Mouse (Mus musculus) lung, postnatal 0 days (tissue): Measurements from ENCODE around the gene Gm20481. TPM values are rescaled to one million over a fixed set of nuclear protein-coding genes. Genes with fewer than 3 reads are reported as not detected.
"Not testable (repeated sequence)": the region's sequence is repeated elsewhere in the genome, so short reads cannot be mapped to it uniquely, and the experiment has no call there.

ENCODE experiments used
- ATAC-seq: fragments of 200-750 bp; cut with Nextera tagmentation; 2 replicates; pipeline ENCODE4 v1.8.0; 2017; ENCODE audit warnings: moderate library complexity
- DNase-seq: peaks from one replicate; pipeline ENCODE4 v3.0.0-alpha.2; 2016; ENCODE audit warnings: low spot score
- H3K27ac ChIP-seq: fragments of 300-500 bp; sonication (generic); 2 replicates; pipeline ENCODE4 v1.5.1; 2014; ENCODE audit warnings: antibody characterized with exemption, mild to moderate bottlenecking, low read length, mixed read lengths
- H3K27me3 ChIP-seq: fragments of 300-500 bp; sonication (generic); replicated peaks from 2 replicates; pipeline ENCODE4 v1.6.1; 2014; ENCODE audit warnings: low read length, mixed read lengths; ENCODE audit not compliant: insufficient read depth
- H3K36me3 ChIP-seq: fragments of 300-500 bp; sonication (generic); 2 replicates; pipeline ENCODE4 v1.6.1; 2014; ENCODE audit warnings: low read length, mixed read lengths; ENCODE audit not compliant: insufficient read depth
- H3K4me1 ChIP-seq: fragments of 300-500 bp; sonication (generic); 2 replicates; pipeline ENCODE4 v1.6.1; 2014; ENCODE audit warnings: antibody characterized with exemption, low read depth, low read length, mixed read lengths; ENCODE audit not compliant: insufficient read depth
- H3K4me2 ChIP-seq: fragments of 300-500 bp; sonication (generic); replicated peaks from 2 replicates; pipeline ENCODE4 v1.6.1; 2014; ENCODE audit warnings: low read depth, mild to moderate bottlenecking, low read length, moderate library complexity, mixed read lengths
- H3K4me3 ChIP-seq: fragments of 300-500 bp; sonication (generic); 2 replicates; pipeline ENCODE4 v1.5.1; 2014; ENCODE audit warnings: low read depth, low read length
- H3K9ac ChIP-seq: fragments of 300-500 bp; sonication (generic); replicated peaks from 2 replicates; pipeline ENCODE4 v1.6.1; 2014; ENCODE audit warnings: low read depth, mild to moderate bottlenecking
- H3K9me3 ChIP-seq: fragments of 300-500 bp; sonication (generic); 2 replicates; pipeline ENCODE4 v1.6.1; 2016; ENCODE audit warnings: low read length, mixed read lengths
- CTCF ChIP-seq: IDR thresholded peaks from 2 replicates; pipeline ENCODE4 v1.5.1; 2016; ENCODE audit warnings: antibody characterized with exemption, mild to moderate bottlenecking
- EP300 ChIP-seq: IDR thresholded peaks from 2 replicates; pipeline ENCODE4 v1.6.1; 2016; ENCODE audit warnings: antibody characterized with exemption, mild to moderate bottlenecking, control low read depth
- WGBS: fragments of 180-500 bp; shearing (Covaris S2); extraction: QIAGEN DNeasy Blood & Tissue Kit; methylation state at CpG from one replicate; pipeline ENCODE4 v1.1.7; 2014; 5-methylcytosine and 5-hydroxymethylcytosine counted together
- polyA plus RNA-seq: library from polyadenylated mRNA; unstranded; fragments of >200 nt; fragmentation: Nextera tagmentation; extraction: Ambion mirVana; gene quantifications from 2 replicates; pipeline ENCODE4 v1.2.1, GENCODE M21; 2015

The Gm20481 gene
- polyA plus RNA-seq, 1 experiment from 2014 or later, result not detected

DNA sequence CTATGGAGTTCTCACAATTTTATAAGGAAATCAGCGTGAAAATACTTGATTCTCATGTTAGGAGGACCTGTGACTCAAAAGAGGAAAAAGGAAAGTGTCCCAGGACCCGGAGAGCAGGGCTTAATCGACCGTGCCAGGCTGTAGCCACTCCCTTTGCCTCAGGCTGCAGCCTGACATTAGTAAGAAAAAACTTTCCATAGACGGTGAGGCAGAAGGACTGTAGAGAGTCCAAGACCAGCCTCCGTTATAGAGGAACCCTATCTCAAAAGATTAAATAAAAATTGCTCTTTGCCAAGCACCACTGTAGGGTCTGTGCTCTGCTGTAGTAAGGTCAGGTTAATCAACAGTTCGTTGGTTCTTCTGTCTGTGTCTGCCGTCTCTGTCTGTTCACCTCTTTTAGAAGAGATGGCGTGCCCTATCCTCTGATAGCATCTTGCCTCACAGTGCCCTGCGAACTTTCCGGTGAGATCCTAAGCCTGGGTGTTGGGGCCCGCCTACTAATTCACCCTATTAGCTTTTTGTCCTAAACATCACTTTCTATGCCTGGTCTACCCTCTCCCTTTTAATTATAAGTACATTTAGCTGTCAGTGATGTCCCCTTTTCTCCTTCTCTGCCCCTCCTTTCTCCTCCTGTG, 9.7 kb upstream of the Gm20481 start:
- WGBS, result 9% methylated on average over 12 of the region's 12 CpGs
- peak; percentile 84 for DNase-seq

DNA sequence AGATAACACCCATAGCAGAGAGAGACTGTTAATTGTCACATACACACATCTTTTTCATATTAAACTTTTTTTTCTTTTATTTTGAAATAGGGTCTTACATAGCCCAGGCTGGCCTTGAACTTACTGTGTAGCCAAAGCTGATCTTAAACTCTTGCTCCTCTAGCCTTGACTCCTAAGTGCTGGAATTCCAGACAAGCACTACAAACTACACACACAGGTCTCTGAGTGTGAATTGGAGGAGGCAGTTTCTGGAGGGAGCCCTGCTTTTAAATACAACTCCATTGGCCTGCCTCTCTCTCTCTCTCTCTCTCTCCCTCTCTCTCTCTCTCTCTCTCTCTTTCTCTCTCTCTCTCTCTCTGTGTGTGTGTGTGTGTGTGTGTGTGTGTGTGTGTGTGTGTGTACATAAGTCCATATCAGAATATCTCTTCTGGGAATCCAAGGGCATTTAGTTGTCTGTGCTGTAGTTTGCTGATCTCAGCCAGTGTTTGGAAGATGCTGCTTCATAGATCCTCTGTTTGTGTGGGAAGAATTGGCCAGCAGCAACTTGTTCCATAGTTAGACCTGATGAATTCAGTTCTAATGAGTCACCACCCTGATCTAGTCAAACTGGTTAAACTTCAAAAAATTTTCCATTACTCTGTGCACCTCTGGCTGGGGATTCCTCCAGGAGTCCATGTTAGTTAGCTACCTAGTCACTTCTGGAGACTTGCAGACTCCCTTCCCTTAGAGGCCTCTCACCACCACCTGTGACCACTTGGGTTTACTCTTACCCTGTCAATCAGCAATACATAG, 8.8 kb upstream of the Gm20481 start:
- H3K4me2 ChIP-seq, result no peak overlapping the region
- no peak overlapping the region for H3K9ac ChIP-seq
- no peak for TF ChIP-seq EP300
- no peak for TF ChIP-seq CTCF
- no peaks in the 10 kb centered on the region for H3K4me1 ChIP-seq
- ATAC-seq, result no peak
- no peaks in the 10 kb centered on the region for H3K9me3 ChIP-seq
- DNase-seq, result peak; percentile 67
- H3K27me3 ChIP-seq, result no peaks in the 10 kb centered on the region
- H3K4me3 ChIP-seq, result no peak overlapping the region
- no peaks in the 10 kb centered on the region for H3K36me3 ChIP-seq
- no peak overlapping the region for H3K27ac ChIP-seq

More for the DNA sequence above, 9.7 kb upstream of the Gm20481 start:
- H3K9ac ChIP-seq, result peak overlapping the region; percentile 48; the same call in 1 of the 2 replicates
- peak; percentile 16 for ATAC-seq
- H3K4me2 ChIP-seq, result peak overlapping the region; percentile 68
- H3K9me3 ChIP-seq, result no peaks in the 10 kb centered on the region
- TF ChIP-seq EP300 (no peak), CTCF (no peak)
- peak overlapping the region; percentile 57 for H3K4me3 ChIP-seq
- H3K27me3 ChIP-seq, result no peaks in the 10 kb centered on the region
- H3K4me1 ChIP-seq, result no peaks in the 10 kb centered on the region
- H3K36me3 ChIP-seq, result no peaks in the 10 kb centered on the region
- H3K27ac ChIP-seq, result peak overlapping the region; percentile 98

DNA sequence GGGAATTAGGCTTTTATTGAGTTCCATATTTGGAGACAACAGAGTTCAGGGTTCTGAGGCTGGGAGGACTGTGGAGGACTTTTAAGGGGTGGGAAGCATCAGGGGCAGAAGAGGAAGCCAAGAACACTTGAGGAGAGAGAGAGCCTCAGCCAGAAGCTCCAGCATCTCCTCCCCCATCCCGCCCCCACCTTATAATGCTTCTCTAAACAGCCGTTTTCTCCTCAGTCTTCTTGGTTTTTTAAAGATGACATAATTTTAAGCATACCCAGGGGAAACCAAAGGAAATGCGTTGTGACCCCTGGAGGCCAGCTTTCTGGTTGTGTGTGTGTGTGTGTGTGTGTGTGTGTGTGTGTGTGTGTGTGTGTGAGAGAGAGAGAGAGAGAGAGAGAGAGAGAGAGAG, 7.6 kb upstream of the Gm20481 start:
- Histone ChIP-seq H3K27ac (no peak overlapping the region), H3K4me3 (no peak overlapping the region), H3K9me3 (no peaks in the 10 kb centered on the region), H3K27me3 (no peaks in the 10 kb centered on the region), H3K9ac (no peak overlapping the region), H3K4me1 (no peaks in the 10 kb centered on the region), H3K4me2 (no peak overlapping the region), H3K36me3 (no peaks in the 10 kb centered on the region)
- ATAC-seq (no peak), DNase-seq (no peak)
- WGBS, result 27% methylated on average over 3 of the region's 3 CpGs
- no peak for TF ChIP-seq CTCF
- no peak for TF ChIP-seq EP300

DNA sequence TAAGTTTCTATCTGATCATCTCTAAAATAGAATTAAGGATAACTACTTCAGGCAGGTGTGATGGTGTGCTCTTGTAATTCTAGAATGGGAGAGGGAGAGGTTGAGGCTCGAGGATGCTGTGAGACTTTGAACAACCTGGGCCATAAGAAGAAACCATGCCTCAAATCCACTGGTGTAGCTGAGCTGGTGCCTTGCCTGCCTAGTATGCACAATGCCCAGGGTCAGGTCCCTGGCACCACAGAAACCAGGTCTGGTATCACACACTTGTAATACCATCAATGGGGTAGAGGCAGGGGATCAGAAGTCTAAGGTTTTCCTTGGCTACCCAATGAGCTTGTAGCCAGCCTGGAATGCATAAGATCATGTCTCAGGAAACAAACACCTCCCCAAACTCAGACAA, 6.9 kb upstream of the Gm20481 start:
- H3K36me3 ChIP-seq, result no peaks in the 10 kb centered on the region
- no peak overlapping the region for H3K27ac ChIP-seq
- ATAC-seq (no peak), DNase-seq (no peak)
- no peak overlapping the region for H3K9ac ChIP-seq
- H3K4me3 ChIP-seq, result no peak overlapping the region
- no peak for TF ChIP-seq EP300
- no peak for TF ChIP-seq CTCF
- H3K9me3 ChIP-seq, result no peaks in the 10 kb centered on the region
- WGBS, result 41% methylated on average over 1 of the region's 1 CpGs
- no peak overlapping the region for H3K4me2 ChIP-seq
- no peaks in the 10 kb centered on the region for H3K4me1 ChIP-seq
- H3K27me3 ChIP-seq, result no peaks in the 10 kb centered on the region

DNA sequence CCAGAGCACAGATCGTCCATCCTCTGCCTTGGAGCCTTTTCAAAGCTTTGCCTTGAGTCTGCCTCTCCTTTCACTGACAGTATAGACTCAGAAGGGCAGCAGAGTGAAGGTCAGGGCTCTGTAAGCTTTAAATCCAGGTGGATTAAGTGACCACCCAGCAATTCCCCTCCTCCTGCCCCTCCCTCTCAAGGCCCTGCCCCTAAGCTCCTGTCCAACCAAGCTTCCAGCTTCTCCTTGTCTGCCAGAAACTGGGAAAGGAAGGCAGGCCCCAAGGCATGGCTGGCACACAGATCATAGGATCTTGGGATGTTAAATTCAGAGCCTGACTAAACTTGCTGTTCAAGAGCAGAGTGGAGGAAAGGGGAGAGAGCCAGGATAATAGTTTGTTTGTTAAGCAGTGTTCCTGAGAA, 5.1 kb upstream of the Gm20481 start:
- H3K9me3 ChIP-seq, result no peaks in the 10 kb centered on the region
- ATAC-seq (no peak), DNase-seq (no peak)
- H3K36me3 ChIP-seq, result no peaks in the 10 kb centered on the region
- no peaks in the 10 kb centered on the region for H3K4me1 ChIP-seq
- H3K9ac ChIP-seq, result no peak overlapping the region
- no peak overlapping the region for H3K4me2 ChIP-seq
- WGBS, result 11% methylated on average over 1 of the region's 1 CpGs
- no peaks in the 10 kb centered on the region for H3K27me3 ChIP-seq
- H3K4me3 ChIP-seq, result no peak overlapping the region
- no peak overlapping the region for H3K27ac ChIP-seq
- no peak for TF ChIP-seq EP300
- TF ChIP-seq CTCF, result no peak

DNA sequence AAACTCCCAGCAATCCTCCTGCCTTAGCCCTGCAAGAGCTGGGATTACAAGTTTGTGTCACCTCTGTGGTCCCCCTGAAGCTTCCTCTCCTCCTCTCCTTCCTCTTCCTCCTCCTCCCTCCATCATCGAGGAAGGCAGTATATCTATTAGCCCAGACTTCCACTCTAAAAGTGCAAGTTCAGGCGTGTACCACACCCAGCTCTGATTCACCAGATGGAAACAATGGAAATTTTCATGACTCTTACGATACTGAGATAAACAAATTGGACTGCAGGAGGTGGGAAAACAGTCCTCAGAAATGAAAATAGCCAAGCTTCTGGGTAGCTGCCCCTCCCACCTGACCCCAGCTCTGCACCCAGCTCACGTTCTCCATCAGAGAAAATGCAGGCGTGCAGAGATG, 4.1 kb upstream of the Gm20481 start:
- H3K9me3 ChIP-seq, result no peaks in the 10 kb centered on the region
- WGBS, result 39% methylated on average over 5 of the region's 5 CpGs
- H3K4me2 ChIP-seq, result no peak overlapping the region
- H3K4me3 ChIP-seq, result no peak overlapping the region
- no peaks in the 10 kb centered on the region for H3K27me3 ChIP-seq
- no peaks in the 10 kb centered on the region for H3K36me3 ChIP-seq
- DNase-seq (peak; percentile 46), ATAC-seq (peak; percentile 20)
- no peaks in the 10 kb centered on the region for H3K4me1 ChIP-seq
- H3K27ac ChIP-seq, result no peak overlapping the region
- no peak overlapping the region for H3K9ac ChIP-seq
- peak; percentile 33; the same call in 1 of the 2 replicates for TF ChIP-seq EP300
- no peak for TF ChIP-seq CTCF

DNA sequence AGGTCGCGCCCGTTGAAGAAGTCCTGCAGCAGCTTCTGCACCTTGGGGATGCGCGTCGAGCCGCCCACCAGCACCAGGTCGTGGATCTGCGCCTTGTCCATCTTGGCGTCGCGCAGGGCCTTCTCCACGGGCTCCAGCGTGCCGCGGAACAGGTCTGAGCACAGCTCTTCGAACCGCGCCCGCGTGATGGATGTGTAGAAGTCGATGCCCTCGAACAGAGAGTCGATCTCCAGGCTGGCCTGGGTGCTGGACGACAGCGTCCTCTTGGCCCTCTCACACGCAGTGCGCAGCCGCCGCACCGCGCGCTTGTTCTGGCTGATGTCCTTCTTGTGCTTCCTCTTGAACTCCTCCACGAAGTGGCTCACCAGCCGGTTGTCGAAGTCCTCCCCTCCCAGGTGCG, 1.1 kb downstream of the Gm20481 start:
- H3K9me3 ChIP-seq, H3K4me1 ChIP-seq, H3K4me2 ChIP-seq, H3K27me3 ChIP-seq, H3K36me3 ChIP-seq, H3K4me3 ChIP-seq, H3K9ac ChIP-seq, DNase-seq, H3K27ac ChIP-seq, ATAC-seq: not testable (repeated sequence)
- WGBS, result 53% methylated on average over 9 of the region's 37 CpGs

DNA sequence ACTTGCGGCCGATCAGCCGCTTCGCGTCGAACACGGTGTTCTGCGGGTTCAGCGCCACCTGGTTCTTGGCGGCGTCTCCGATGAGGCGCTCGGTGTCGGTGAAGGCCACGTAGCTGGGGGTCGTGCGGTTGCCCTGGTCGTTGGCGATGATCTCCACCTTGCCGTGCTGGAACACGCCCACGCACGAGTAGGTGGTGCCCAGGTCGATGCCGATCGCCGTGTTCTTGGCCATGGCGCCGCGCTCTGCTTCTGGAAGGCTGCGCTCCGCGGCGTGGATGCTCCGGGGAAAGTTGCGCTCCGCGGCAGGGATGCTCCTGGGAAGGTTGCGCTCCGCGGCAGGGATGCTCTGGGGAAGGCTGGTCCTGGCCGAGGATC, 2.0 kb downstream of the Gm20481 start:
- WGBS, result 4% methylated on average over 10 of the region's 43 CpGs
- H3K4me3 ChIP-seq, result peak overlapping the region; percentile 26; the same call in 1 of the 2 replicates

More for the DNA sequence above, 2.0 kb downstream of the Gm20481 start:
- not testable (repeated sequence) for H3K9me3 ChIP-seq, H3K9ac ChIP-seq, H3K27ac ChIP-seq, H3K36me3 ChIP-seq, DNase-seq, H3K27me3 ChIP-seq, H3K4me1 ChIP-seq
- H3K4me2 ChIP-seq, result peak overlapping the region; percentile 55
- ATAC-seq, result peak; percentile 18
